25 mouse cellular contexts compared by ENCODE assay signal in genomic region chr2:119367346-119367745, GRCm38 (mm10). TPM values are rescaled to one million over a fixed set of nuclear protein-coding genes. Genes with fewer than 3 reads are reported as not detected.
DNase-seq lines count a peak whose midpoint lies in the region; ATAC-seq and TF ChIP-seq lines count a peak whose summit lies in the region.
"Had no signal": no experiment of that assay in that cellular context is flagged by ENCODE, and none has a peak within 500 bp of the region (broad histone marks: within the 10 kb centered on the region; RNA-seq: fewer than 3 reads in every experiment).

No protein-coding gene starts in this region.

- H3K4me2 ChIP-seq in forebrain, embryonic 11.5 days (ENCODE audit: low read depth, low read length, severe bottlenecking) = no peak overlapping the region
- no peak overlapping the region for H3K4me2 ChIP-seq in forebrain, postnatal 0 days (ENCODE audit: low read depth)
- H3K4me2 ChIP-seq in intestine, postnatal 0 days (replicated peaks; ENCODE audit: low read depth) = 0 out of 2 replicates have a peak overlapping the region, but pooled peaks have one; percentile 13
- H3K4me2 ChIP-seq: embryonic facial prominence, embryonic 12.5 days; forebrain, embryonic 12.5 days had no signal

- H3K9ac ChIP-seq in forebrain, embryonic 11.5 days (ENCODE audit: low read length) = no peak overlapping the region
- no peak overlapping the region for H3K9ac ChIP-seq in forebrain, postnatal 0 days
- no peak overlapping the region for H3K9ac ChIP-seq in intestine, postnatal 0 days (ENCODE audit: low read depth, low read length)
- H3K9ac ChIP-seq: embryonic facial prominence, embryonic 12.5 days; forebrain, embryonic 12.5 days had no signal

- H3K27ac ChIP-seq in forebrain, embryonic 11.5 days (ENCODE audit: low read depth, low read length) = no peak overlapping the region
- no peak overlapping the region for H3K27ac ChIP-seq in forebrain, postnatal 0 days (ENCODE audit: low read depth, low read length)
- no peak overlapping the region; the same call in 1 of the 2 replicates for H3K27ac ChIP-seq in intestine, postnatal 0 days (ENCODE audit: low read depth, low read length)
- H3K27ac ChIP-seq in small intestine, adult 2 months (ENCODE audit: insufficient read depth, low read depth, low read length) = peak overlapping the region; percentile 83
- H3K27ac ChIP-seq: embryonic facial prominence, embryonic 10.5 days; embryonic facial prominence, embryonic 12.5 days; forebrain, embryonic 12.5 days had no signal

- no peak overlapping the region for H3K4me3 ChIP-seq in forebrain, embryonic 11.5 days (ENCODE audit: low read depth, low read length)
- no peak overlapping the region for H3K4me3 ChIP-seq in forebrain, postnatal 0 days (ENCODE audit: low read depth, low read length)
- no peak overlapping the region for H3K4me3 ChIP-seq in intestine, postnatal 0 days (ENCODE audit: low read depth, low read length)
- peak overlapping the region; percentile 46 for H3K4me3 ChIP-seq in small intestine, adult 2 months (ENCODE audit: low read depth, low read length)
- H3K4me3 ChIP-seq: embryonic facial prominence, embryonic 10.5 days; embryonic facial prominence, embryonic 12.5 days; forebrain, embryonic 12.5 days had no signal

- H3K27me3 ChIP-seq in forebrain, embryonic 11.5 days (ENCODE audit: control insufficient read depth, insufficient read depth, low read length) = no peaks in the 10 kb centered on the region
- H3K27me3 ChIP-seq in forebrain, postnatal 0 days (ENCODE audit: insufficient read depth, low read length) = no peaks in the 10 kb centered on the region
- no peaks in the 10 kb centered on the region for H3K27me3 ChIP-seq in intestine, postnatal 0 days (replicated peaks; ENCODE audit: control insufficient read depth, insufficient read depth, low read length)
- H3K27me3 ChIP-seq in small intestine, adult 2 months (ENCODE audit: control insufficient read depth, insufficient read depth, low read length) = no peaks in the 10 kb centered on the region
- H3K27me3 ChIP-seq: CH12.LX; embryonic facial prominence, embryonic 12.5 days; Patski had no signal

- no peak for TF ChIP-seq POLR2A in small intestine, adult 2 months (IDR thresholded peaks at IDR 0.05; ENCODE audit: low read depth, low read length)

- 82% methylated on average over 3 of the region's 3 CpGs for WGBS in forebrain, embryonic 11.5 days
- 68% methylated on average over 3 of the region's 3 CpGs for WGBS in forebrain, postnatal 0 days
- WGBS in intestine, postnatal 0 days = 35% methylated on average over 3 of the region's 3 CpGs
- 24% methylated on average over 3 of the region's 3 CpGs for WGBS in small intestine, adult 2 months

- no peak for ATAC-seq in forebrain, embryonic 11.5 days (replicated peaks; ENCODE audit: low FRiP score)
- ATAC-seq in forebrain, postnatal 0 days = no peak
- ATAC-seq in intestine, postnatal 0 days = peak; percentile 55
- ATAC-seq: activated CD4-positive, CD25-positive, alpha-beta regulatory T cell, adult 4 months; CD4-positive, CD25-positive, alpha-beta regulatory T cell, adult 4 months; forebrain, embryonic 14.5 days; forebrain, embryonic 16.5 days; Patski had no signal

- DNase-seq in forebrain, embryonic 11.5 days (ENCODE audit: low spot score) = peak; percentile 3
- no peak for DNase-seq in forebrain, postnatal 0 days
- DNase-seq in adrenal gland, postnatal 14 days = no peak
- DNase-seq in adrenal gland, adult 18-20 months (ENCODE audit: low spot score in 2 of 2) = no peak
- DNase-seq: adrenal gland, adult 2 months; adrenal gland, postnatal 10 days; adrenal gland, postnatal 36 days; B cell, adult 2 months; cerebellum, adult 11-12 months; cerebellum, adult 2 months; cerebellum, adult 9-10 months; cerebellum, postnatal 10 days; cerebellum, postnatal 25 days had no signal

- no peak for TF ChIP-seq CTCF in forebrain, postnatal 0 days (IDR thresholded peaks at IDR 0.05; ENCODE audit: low read depth)
- no peak for TF ChIP-seq CTCF in intestine, postnatal 0 days (IDR thresholded peaks at IDR 0.05; ENCODE audit: low read depth)
- TF ChIP-seq CTCF in small intestine, adult 2 months (IDR thresholded peaks at IDR 0.05; ENCODE audit: extremely low read depth, insufficient read length, insufficient replicate concordance, low read depth, low read length) = no peak

- H3K4me1 ChIP-seq in forebrain, embryonic 11.5 days (replicated peaks; ENCODE audit: control insufficient read depth, insufficient read depth, low read length) = no peaks in the 10 kb centered on the region
- no peaks in the 10 kb centered on the region for H3K4me1 ChIP-seq in forebrain, postnatal 0 days (ENCODE audit: insufficient read depth)
- H3K4me1 ChIP-seq in intestine, postnatal 0 days (replicated peaks; ENCODE audit: control insufficient read depth, insufficient read depth, low read length) = peaks cover 8% of the 10 kb centered on the region
- H3K4me1 ChIP-seq in small intestine, adult 2 months (ENCODE audit: control insufficient read depth, insufficient read depth, insufficient read length, low read length) = peaks cover 42% of the 10 kb centered on the region
- H3K4me1 ChIP-seq: embryonic facial prominence, embryonic 10.5 days; embryonic facial prominence, embryonic 12.5 days; forebrain, embryonic 12.5 days had no signal

- no peaks in the 10 kb centered on the region for H3K9me3 ChIP-seq in forebrain, embryonic 11.5 days (ENCODE audit: control insufficient read depth, low read length)
- no peaks in the 10 kb centered on the region for H3K9me3 ChIP-seq in forebrain, postnatal 0 days (ENCODE audit: low read length)
- H3K9me3 ChIP-seq in intestine, postnatal 0 days (ENCODE audit: control insufficient read depth) = no peaks in the 10 kb centered on the region
- H3K9me3 ChIP-seq: embryonic facial prominence, embryonic 10.5 days; embryonic facial prominence, embryonic 12.5 days; forebrain, embryonic 12.5 days; G1E had no signal

- H3K36me3 ChIP-seq in forebrain, embryonic 11.5 days (ENCODE audit: control insufficient read depth, insufficient read depth, low read length) = peaks cover 5% of the 10 kb centered on the region; the same call in 1 of the 2 replicates
- peaks cover 17% of the 10 kb centered on the region for H3K36me3 ChIP-seq in forebrain, postnatal 0 days (ENCODE audit: insufficient read depth)
- H3K36me3 ChIP-seq in intestine, postnatal 0 days (ENCODE audit: control insufficient read depth, insufficient read depth) = peaks cover 17% of the 10 kb centered on the region
- peaks cover 4% of the 10 kb centered on the region; the same call in 1 of the 2 replicates for H3K36me3 ChIP-seq in small intestine, adult 2 months (ENCODE audit: control insufficient read depth, insufficient read depth, low read length)

RNA-seq across cellular contexts. Expression of gene Chac1, which starts 16.3 kb away (rescaled TPM):
- 0.90 and 2.0 TPM in 2 replicates for polyA plus RNA-seq in forebrain, embryonic 11.5 days (2014; fragmentation: Nextera tagmentation; extraction: Ambion mirVana)
- total RNA-seq in forebrain, postnatal 0 days (2014; rRNA removed) = 8.7 and 20.4 TPM in 2 replicates
- polyA plus RNA-seq in forebrain, postnatal 0 days (2015; fragmentation: Nextera tagmentation; extraction: Ambion mirVana) = 5.7 and 9.1 TPM in 2 replicates
- polyA plus RNA-seq in intestine, postnatal 0 days (2015; fragmentation: Nextera tagmentation; extraction: Ambion mirVana) = 1.1 and 1.4 TPM in 2 replicates
- 5.8 and 6.9 TPM in 2 replicates for polyA plus RNA-seq in small intestine, adult 2 months (2012; rRNA removed)
- 3.7 and 6.2 TPM in 2 replicates for total RNA-seq in adrenal gland, postnatal 14 days (2021)
- 10 to 100 TPM in 1 of 2 experiments, 1 to 10 TPM in 1; 3.7 to 13.2 TPM for total RNA-seq in adrenal gland, adult 18-20 months (2021)
- total RNA-seq: G1E had no signal
- polyA plus RNA-seq: activated CD4-positive, CD25-positive, alpha-beta regulatory T cell, adult 4 months; CD4-positive, CD25-positive, alpha-beta regulatory T cell, adult 4 months; G1E had no signal

RNA-seq across cellular contexts. Expression of gene Dll4, which starts 41.8 kb away (rescaled TPM):
- polyA plus RNA-seq in forebrain, embryonic 11.5 days (2014; fragmentation: Nextera tagmentation; extraction: Ambion mirVana) = 2.8 and 3.7 TPM in 2 replicates
- 2.8 and 3.7 TPM in 2 replicates for total RNA-seq in forebrain, postnatal 0 days (2014; rRNA removed)
- 2.3 and 2.4 TPM in 2 replicates for polyA plus RNA-seq in forebrain, postnatal 0 days (2015; fragmentation: Nextera tagmentation; extraction: Ambion mirVana)
- 3.7 and 4.1 TPM in 2 replicates for polyA plus RNA-seq in intestine, postnatal 0 days (2015; fragmentation: Nextera tagmentation; extraction: Ambion mirVana)
- 9.8 and 22.1 TPM in 2 replicates for polyA plus RNA-seq in small intestine, adult 2 months (2012; rRNA removed)
- total RNA-seq in adrenal gland, postnatal 14 days (2021) = 13.7 and 14.4 TPM in 2 replicates
- total RNA-seq in adrenal gland, adult 18-20 months (2021) = 10 to 100 TPM in 1 of 2 experiments, 1 to 10 TPM in 1; 9.7 to 10.5 TPM
- polyA plus RNA-seq: activated CD4-positive, CD25-positive, alpha-beta regulatory T cell, adult 4 months; CD4-positive, CD25-positive, alpha-beta regulatory T cell, adult 4 months had no signal
